Mouse (Mus musculus) hematopoietic stem cell, adult 5-6 weeks (primary cell): ENCODE data around the gene Nme7. TPM values are rescaled to one million over a fixed set of nuclear protein-coding genes. Genes with fewer than 3 reads are reported as not detected.

Source experiments
- ATAC-seq, 2 experiments: fragments of 125-278 bp in 1 of 2; replicated peaks in 1 of 2; 2 replicates each; pipeline ENCODE4 v1.8.0; 2016 to 2017; ENCODE audit warnings: inconsistent platforms in 2 of 2, mild to moderate bottlenecking in 2 of 2, moderate number of reproducible peaks in 2 of 2, low read depth in 1 of 2, moderate TSS enrichment in 1 of 2; ENCODE audit not compliant: low FRiP score in 2 of 2, poor library complexity in 2 of 2, severe bottlenecking in 2 of 2, insufficient read depth in 1 of 2, low TSS enrichment in 1 of 2
- total RNA-seq: library from RNA; stranded (forward); fragments of 172-1452, 232-1000 nt; gene quantifications from 2 replicates; pipeline ENCODE4 v1.2.3, GENCODE M21; 2017

The Nme7 gene
- total RNA-seq, 1 experiment from 2014 or later = 46.6 TPM

- peak in 1 of 2 experiments; percentile 41; a peak in 1 of 4 replicates for ATAC-seq
Observed at GRCm38 (mm10) chr1:164315266-164315665, 11.3 kb downstream of the Nme7 start.

GRCm38 (mm10) chr1:164316697-164317096 lies 12.8 kb downstream of the Nme7 start:
- peak; percentile 56 to 85; a peak in 3 of 4 replicates for ATAC-seq

GRCm38 (mm10) chr1:164317261-164317660 lies 13.3 kb downstream of the Nme7 start:
- ATAC-seq = no peak

GRCm38 (mm10) chr1:164318474-164318873 lies 14.6 kb downstream of the Nme7 start:
- no peak for ATAC-seq

- ATAC-seq = no peak
Observed at GRCm38 (mm10) chr1:164319542-164320140, 15.7 kb downstream of the Nme7 start.

DNA sequence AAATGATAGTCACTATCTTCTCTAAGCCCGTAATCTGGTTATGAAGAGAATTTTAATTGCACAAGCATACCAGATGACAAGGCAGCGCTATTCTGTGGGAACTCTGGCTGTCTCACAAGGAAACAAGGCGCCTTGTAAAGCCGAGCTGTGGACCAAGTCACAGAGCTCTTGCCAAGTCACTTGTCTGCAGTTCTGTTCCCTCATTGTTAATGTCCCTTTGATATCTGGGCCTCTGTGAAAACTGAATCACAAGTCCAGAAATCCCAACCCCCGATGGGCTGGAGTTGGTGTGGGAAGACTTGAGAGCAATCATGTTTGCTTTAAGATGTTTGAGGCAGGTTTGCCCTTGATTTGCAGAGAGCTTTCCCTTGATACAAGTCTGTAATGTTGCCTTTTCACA lies 16.8 kb downstream of the Nme7 start:
- no peak for ATAC-seq

DNA sequence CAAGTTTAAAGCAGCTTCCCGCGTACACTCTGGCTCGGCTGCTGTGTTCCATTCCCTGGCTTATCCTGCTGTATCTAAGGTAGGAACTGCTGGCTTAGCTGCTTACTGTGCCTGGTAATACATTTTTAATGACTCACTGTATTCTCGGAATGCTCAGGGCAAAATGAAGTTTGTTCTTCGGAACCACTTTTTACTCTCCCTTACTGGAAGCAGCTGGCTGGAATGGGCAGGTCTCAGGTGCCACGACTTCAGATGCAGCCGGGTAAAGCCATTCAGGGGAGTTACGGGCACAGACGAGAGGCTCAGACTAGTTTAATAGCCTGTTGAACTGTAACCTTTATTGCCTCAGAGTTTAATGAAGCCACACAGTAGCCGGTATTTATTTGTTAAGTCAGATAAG lies 17.5 kb downstream of the Nme7 start:
- no peak for ATAC-seq

GRCm38 (mm10) chr1:164322987-164323650 lies 19.2 kb downstream of the Nme7 start:
- no peak for ATAC-seq

DNA sequence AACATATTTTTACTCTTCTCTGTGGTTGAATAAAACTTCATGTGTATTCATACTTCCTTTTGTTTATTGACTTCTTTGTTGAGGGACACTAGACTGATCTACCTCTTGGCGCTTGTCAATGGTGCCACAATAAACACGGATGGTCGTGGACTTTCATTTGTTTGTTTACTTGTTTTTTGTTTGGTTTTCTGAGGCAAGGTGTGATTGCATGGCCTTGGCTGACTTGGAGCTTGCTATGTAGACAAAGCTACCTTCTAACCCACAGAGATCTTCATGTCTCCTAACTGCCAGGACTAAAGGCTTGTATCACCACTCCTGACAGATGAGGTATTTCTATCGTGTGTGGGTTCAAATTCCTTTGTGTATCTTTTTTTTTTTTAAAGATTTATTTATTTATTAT lies 20.3 kb downstream of the Nme7 start:
- ATAC-seq = no peak

GRCm38 (mm10) chr1:164324878-164325277 lies 21.0 kb downstream of the Nme7 start:
- ATAC-seq = no peak

GRCm38 (mm10) chr1:164326600-164327155 lies 22.8 kb downstream of the Nme7 start:
- no peak for ATAC-seq

- ATAC-seq = no peak
Observed at GRCm38 (mm10) chr1:164327764-164328163, 23.8 kb downstream of the Nme7 start.

- no peak for ATAC-seq
Observed at GRCm38 (mm10) chr1:164332559-164332958, 28.6 kb downstream of the Nme7 start.

GRCm38 (mm10) chr1:164335435-164335834 lies 31.5 kb downstream of the Nme7 start:
- no peak for ATAC-seq

DNA sequence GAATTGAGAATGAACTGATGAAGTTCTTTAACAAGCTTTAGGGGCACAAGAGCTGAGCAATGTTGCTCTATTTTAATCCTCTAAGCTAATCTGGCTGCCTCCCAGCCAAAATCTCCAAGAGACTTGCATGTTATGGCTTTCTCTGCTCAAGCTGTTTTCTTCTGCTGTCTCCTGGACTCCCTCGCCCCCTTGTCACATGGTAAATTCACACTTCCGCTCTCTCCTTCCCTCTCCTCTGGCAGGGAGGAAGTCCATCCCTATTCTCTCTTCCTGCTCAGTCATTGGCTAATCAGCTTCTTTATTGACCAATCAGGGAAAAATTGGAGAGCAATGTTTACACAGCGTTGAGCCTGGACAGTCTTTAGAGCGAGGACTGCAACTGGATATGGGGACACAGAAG lies 31.9 kb downstream of the Nme7 start:
- no peak for ATAC-seq

DNA sequence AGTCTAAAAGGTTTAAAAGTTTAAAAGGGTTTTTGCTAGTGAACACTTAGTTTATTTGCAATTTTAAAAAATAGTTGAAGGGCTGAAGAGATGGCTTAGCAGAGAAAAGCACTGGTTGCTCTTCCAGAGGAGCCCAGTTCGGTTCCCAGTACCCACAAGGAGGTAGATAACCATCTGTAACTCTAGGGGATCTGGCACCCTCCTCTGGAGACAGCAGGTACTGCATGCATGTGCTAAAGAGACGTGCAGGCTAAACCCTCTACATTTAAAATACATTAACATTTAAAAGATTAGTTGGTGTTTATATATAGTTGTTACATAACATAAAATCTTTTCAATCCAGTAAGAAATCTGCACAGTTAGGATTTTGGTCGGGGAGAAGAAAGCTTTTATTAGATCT lies 38.2 kb downstream of the Nme7 start:
- ATAC-seq = no peak; a peak in 1 of 4 replicates

DNA sequence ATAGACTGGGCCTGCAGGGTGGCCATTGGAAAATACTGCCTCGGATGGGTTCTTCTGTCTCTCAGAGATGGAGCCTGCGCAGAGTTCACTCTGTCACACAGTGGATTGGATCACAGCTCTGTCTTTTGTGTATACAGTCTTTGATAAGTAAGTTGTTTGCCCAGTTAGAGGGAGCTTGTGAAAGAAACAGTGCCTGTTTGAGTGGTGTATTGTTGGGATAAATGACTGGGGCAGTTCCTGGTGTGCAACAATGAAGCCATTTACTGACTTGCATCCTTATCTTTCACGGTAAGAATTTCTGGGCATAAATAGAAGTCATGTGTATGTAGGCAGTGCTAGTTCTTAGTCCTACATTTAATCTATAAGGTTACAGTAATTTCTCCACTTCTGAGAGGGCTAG lies 49.5 kb downstream of the Nme7 start:
- ATAC-seq = no peak

- no peak for ATAC-seq
Observed at GRCm38 (mm10) chr1:164357995-164358394, 54.1 kb downstream of the Nme7 start.

DNA sequence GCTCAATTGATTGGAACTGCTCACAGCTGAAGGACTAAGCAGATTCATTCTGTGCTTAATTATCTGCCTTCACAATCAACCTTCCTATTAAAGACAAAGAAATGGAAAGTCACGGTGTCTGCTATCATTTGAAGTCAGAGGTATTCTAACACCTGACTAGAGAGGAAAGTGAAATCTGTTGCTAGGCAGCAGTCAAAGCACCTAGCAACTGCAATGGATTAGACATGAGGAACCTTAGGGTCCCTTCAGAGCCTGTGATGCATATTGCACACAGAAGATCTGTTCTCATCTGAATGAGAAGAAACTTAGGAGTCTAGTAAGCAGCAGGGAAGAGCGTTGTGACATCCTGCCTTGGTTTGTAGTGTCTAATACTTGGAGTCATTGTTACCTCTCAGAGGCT lies 58.1 kb downstream of the Nme7 start:
- no peak for ATAC-seq
